Mouse (Mus musculus): ENCODE results near the gene Tufm.

GRCm38 (mm10) chr7:126449991-126450390 is 37.2 kb upstream of the Tufm start:
- TF ChIP-seq CTCF (IDR thresholded peaks at IDR 0.05; ENCODE audit: low read depth) (no peak), EP300 (optimal IDR thresholded peaks at IDR 0.05) (no peak)

Data from stomach, postnatal 0 days (tissue).